Mouse (Mus musculus) brain, embryonic 14.5 days (tissue): Measurements from ENCODE around the gene Foxj3.

Experiments
- CTCF ChIP-seq: fragments of 200-500 bp; IDR thresholded peaks from 2 replicates; pipeline ENCODE4 v1.5.1; 2012; ENCODE audit warnings: inconsistent platforms, mild to moderate bottlenecking, moderate library complexity, borderline replicate concordance; ENCODE audit not compliant: insufficient read depth, insufficient read length; ENCODE audit errors: extremely low read depth
- POLR2A ChIP-seq: fragments of 200-500 bp; IDR thresholded peaks from 2 replicates; pipeline ENCODE4 v1.6.1; 2012; ENCODE audit warnings: mild to moderate bottlenecking, inconsistent platforms, borderline replicate concordance; ENCODE audit not compliant: poor library complexity, insufficient read depth, insufficient read length, severe bottlenecking; ENCODE audit errors: extremely low read depth

DNA sequence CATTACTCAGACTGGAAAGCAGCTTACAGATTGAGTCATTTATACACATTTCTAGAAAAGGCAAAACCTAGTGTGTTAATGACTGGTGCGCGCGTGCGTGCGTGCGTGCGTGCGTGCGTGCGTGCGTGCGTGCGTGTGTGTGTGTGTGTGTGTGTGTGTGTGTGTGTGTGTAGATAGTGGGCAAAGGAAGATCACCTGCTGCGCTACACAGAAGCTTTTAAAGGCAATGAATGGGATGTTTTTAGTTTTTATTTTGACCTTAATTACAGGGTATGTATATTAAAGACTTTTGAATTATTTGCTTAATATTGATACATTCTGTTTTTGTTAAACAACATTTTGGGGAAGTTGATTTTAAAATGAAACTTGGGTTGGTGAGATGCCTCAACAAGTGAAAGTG, 57.5 kb downstream of the Foxj3 start:
- TF ChIP-seq POLR2A, result no peak
- no peak for TF ChIP-seq CTCF
